Mouse (Mus musculus) neural tube, embryonic 11.5 days (tissue): Measurements from ENCODE around the gene Acot6. TPM values are rescaled to one million over a fixed set of nuclear protein-coding genes. Genes with fewer than 3 reads are reported as not detected.

Experiments used
- polyA plus RNA-seq: library from polyadenylated mRNA; unstranded; fragments of >200 nt; fragmentation: Nextera tagmentation; extraction: Ambion mirVana; gene quantifications from 2 replicates; pipeline ENCODE4 v1.2.1, GENCODE M21; 2014

The Acot6 gene
- polyA plus RNA-seq, 1 experiment from 2014 or later, result 0.82 TPM

Other genes with a start within 250 kb of the Acot6 start
- 27.1 and 30.8 TPM in 2 replicates for gene Numb, start 178.7 kb upstream of the Acot6 start, polyA plus RNA-seq
- gene Riox1, start 150.0 kb upstream of the Acot6 start, polyA plus RNA-seq, result 17.8 and 18.9 TPM in 2 replicates
- gene Heatr4, start 115.8 kb upstream of the Acot6 start, polyA plus RNA-seq, result not detected in 2 replicates
- 12.6 and 14.9 TPM in 2 replicates for gene Acot2, start 112.8 kb upstream of the Acot6 start, polyA plus RNA-seq
- 62.4 and 74.8 TPM in 2 replicates for gene Acot1, start 91.2 kb upstream of the Acot6 start, polyA plus RNA-seq
- gene Acot4, start 62.3 kb upstream of the Acot6 start, polyA plus RNA-seq, result 0.13 and 0.14 TPM in 2 replicates
- gene Gm49366, start 61.7 kb upstream of the Acot6 start, polyA plus RNA-seq, result not detected in 2 replicates
- gene Acot3, start 48.5 kb upstream of the Acot6 start, polyA plus RNA-seq, result 0.12 and 0.20 TPM in 2 replicates
- not detected in 2 replicates for gene Acot5, start 31.3 kb upstream of the Acot6 start, polyA plus RNA-seq
- gene Dnal1, start 13.7 kb downstream of the Acot6 start, polyA plus RNA-seq, result 5.5 and 6.2 TPM in 2 replicates
- 1.6 and 2.5 TPM in 2 replicates for gene Pnma1, start 47.8 kb downstream of the Acot6 start, polyA plus RNA-seq
- 4.4 and 5.9 TPM in 2 replicates for gene Elmsan1, start 118.2 kb downstream of the Acot6 start, polyA plus RNA-seq
- gene Ptgr2, start 184.6 kb downstream of the Acot6 start, polyA plus RNA-seq, result 15.5 and 16.4 TPM in 2 replicates
- 119 and 125 TPM in 2 replicates for gene Zfp410, start 216.2 kb downstream of the Acot6 start, polyA plus RNA-seq